Mouse (Mus musculus) lung, postnatal 0 days (tissue): ENCODE data around the gene Itpa.

ENCODE experiments used
- CTCF ChIP-seq: IDR thresholded peaks from 2 replicates; pipeline ENCODE4 v1.5.1; 2016; ENCODE audit warnings: antibody characterized with exemption, mild to moderate bottlenecking
- EP300 ChIP-seq: IDR thresholded peaks from 2 replicates; pipeline ENCODE4 v1.6.1; 2016; ENCODE audit warnings: antibody characterized with exemption, mild to moderate bottlenecking, control low read depth

GRCm38 (mm10) chr2:130645198-130645597, 22.2 kb upstream of the Itpa start:
- TF ChIP-seq CTCF (no peak), EP300 (no peak)
